Mouse (Mus musculus): ENCODE data around the gene Nlgn1.

DNA sequence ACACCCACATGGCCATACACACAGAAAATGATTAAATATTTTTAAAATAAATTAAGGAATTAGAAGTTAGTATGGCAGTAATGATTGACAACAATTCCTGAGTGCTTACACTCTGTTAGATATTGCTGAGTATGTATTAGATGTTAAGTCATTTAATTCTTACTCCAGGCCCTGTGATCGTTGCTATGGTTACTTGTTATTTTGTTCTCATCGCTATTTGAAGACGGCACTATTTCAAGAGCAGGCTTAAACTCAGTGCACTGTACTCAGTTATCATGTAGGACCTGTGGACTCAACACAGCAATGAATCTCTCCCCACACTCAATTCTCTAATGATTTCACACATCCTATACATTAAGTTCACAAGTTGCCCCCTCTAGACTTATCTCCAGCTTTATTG lies 672.0 kb downstream of the Nlgn1 start:
- TF ChIP-seq CTCF (IDR thresholded peaks at IDR 0.05) (no peak), EP300 (IDR thresholded peaks at IDR 0.05) (no peak)

Data from lung, postnatal 0 days (tissue).